Mouse (Mus musculus): ENCODE measurements around the gene Gstp1. TPM values are rescaled to one million over a fixed set of nuclear protein-coding genes. Genes with fewer than 3 reads are reported as not detected.
A peak's percentile ranks its signal among the peaks of the same experiment; 100 is the strongest.
"Not testable (repeated sequence)": the region's sequence is repeated elsewhere in the genome, so short reads cannot be mapped to it uniquely, and the experiment has no call there.

The Gstp1 gene
- polyA plus RNA-seq, 2 experiments, result 274 to 511 TPM

DNA sequence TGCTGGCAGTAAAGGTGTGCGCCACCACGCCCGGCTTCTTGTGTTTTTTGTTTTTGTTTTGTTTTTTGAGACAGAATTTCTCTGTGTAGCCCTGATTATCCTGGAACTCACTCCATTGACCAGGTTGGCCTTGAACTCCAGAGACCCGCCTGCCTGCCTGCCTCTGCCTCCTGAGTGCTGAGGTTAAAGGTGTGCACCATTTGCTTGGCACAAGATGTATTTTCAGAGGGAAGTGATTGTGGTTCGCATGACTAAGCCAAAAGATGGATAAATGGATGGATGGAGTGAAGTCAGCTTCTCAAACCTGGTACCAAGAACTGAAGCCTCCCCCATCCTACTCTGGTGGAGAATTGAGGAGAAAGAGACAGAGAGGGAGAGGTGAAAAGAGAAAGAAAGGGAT, 16.8 kb upstream of the Gstp1 start:
- TF ChIP-seq CTCF (IDR thresholded peaks at IDR 0.05; ENCODE audit: low read depth) (no peak), EP300 (IDR thresholded peaks at IDR 0.05; ENCODE audit: low read depth) (no peak)
- no peak for DNase-seq (ENCODE audit: low read depth in 3 of 3, low spot score in 3 of 3)
- Histone ChIP-seq H3K4me1 (replicated peaks; ENCODE audit: control insufficient read depth in 2 of 2, insufficient read depth in 2 of 2, low read length in 1 of 2) (peaks cover 15 to 32% of the 10 kb centered on the region in 2 experiments), H3K9ac (replicated peaks) (no peak overlapping the region), H3K27me3 (ENCODE audit: control insufficient read depth, insufficient read depth, low read length) (no peaks in the 10 kb centered on the region), H3K27ac (no peak overlapping the region), H3K36me3 (replicated peaks; ENCODE audit: control insufficient read depth, insufficient read depth, low read depth) (no peaks in the 10 kb centered on the region), H3K4me3 (ENCODE audit: insufficient read depth in 1 of 2, low read depth in 2 of 2, low read length in 2 of 2) (no peak overlapping the region), H3K4me2 (ENCODE audit: low read depth) (no peak overlapping the region), H3K9me3 (ENCODE audit: control insufficient read depth, low read length) (no peaks in the 10 kb centered on the region)
- 70% methylated on average over 5 of the region's 5 CpGs for WGBS (ENCODE audit: insufficient replicate concordance)
- no peak for ATAC-seq (ENCODE audit: insufficient read depth)

DNA sequence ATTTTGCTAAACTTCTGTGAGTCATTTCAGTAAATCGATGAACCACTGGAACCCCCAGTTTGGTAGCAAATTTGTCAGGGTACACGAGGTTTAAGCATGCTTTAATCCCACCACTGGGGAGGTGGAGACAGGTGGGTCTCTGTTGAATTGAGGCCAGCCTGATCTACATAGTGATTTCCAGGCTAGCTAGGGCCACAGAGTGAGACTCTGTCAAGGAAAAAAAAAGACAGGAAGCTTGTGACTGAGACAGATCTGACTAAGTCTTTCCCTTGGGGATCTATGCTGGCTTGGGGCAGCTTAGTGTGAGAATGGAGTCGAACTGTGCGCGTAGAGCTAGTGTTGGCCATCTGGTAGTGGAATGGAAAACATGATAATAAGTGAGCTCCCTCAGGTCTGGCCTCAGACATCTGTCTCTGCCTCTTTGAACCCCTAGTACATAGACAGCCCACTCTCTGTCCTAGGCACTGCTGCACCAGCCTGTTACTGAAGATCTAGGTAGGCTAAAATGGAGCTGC, 14.8 kb upstream of the Gstp1 start:
- Histone ChIP-seq H3K27ac (no peak overlapping the region), H3K9me3 (ENCODE audit: control insufficient read depth, low read length) (no peaks in the 10 kb centered on the region), H3K4me2 (ENCODE audit: low read depth) (no peak overlapping the region), H3K27me3 (ENCODE audit: control insufficient read depth, insufficient read depth, low read length) (no peaks in the 10 kb centered on the region), H3K9ac (replicated peaks) (no peak overlapping the region), H3K4me3 (ENCODE audit: insufficient read depth in 1 of 2, low read depth in 2 of 2, low read length in 2 of 2) (no peak overlapping the region), H3K4me1 (replicated peaks; ENCODE audit: control insufficient read depth in 2 of 2, insufficient read depth in 2 of 2, low read length in 1 of 2) (peaks cover 3 to 21% of the 10 kb centered on the region in 2 experiments), H3K36me3 (replicated peaks; ENCODE audit: control insufficient read depth, insufficient read depth, low read depth) (no peaks in the 10 kb centered on the region)
- ATAC-seq (ENCODE audit: insufficient read depth) (no peak), DNase-seq (ENCODE audit: low read depth in 3 of 3, low spot score in 3 of 3) (no peak)
- TF ChIP-seq EP300 (IDR thresholded peaks at IDR 0.05; ENCODE audit: low read depth) (no peak), CTCF (IDR thresholded peaks at IDR 0.05; ENCODE audit: low read depth) (no peak)
- WGBS (ENCODE audit: insufficient replicate concordance), result 61% methylated on average over 5 of the region's 5 CpGs

DNA sequence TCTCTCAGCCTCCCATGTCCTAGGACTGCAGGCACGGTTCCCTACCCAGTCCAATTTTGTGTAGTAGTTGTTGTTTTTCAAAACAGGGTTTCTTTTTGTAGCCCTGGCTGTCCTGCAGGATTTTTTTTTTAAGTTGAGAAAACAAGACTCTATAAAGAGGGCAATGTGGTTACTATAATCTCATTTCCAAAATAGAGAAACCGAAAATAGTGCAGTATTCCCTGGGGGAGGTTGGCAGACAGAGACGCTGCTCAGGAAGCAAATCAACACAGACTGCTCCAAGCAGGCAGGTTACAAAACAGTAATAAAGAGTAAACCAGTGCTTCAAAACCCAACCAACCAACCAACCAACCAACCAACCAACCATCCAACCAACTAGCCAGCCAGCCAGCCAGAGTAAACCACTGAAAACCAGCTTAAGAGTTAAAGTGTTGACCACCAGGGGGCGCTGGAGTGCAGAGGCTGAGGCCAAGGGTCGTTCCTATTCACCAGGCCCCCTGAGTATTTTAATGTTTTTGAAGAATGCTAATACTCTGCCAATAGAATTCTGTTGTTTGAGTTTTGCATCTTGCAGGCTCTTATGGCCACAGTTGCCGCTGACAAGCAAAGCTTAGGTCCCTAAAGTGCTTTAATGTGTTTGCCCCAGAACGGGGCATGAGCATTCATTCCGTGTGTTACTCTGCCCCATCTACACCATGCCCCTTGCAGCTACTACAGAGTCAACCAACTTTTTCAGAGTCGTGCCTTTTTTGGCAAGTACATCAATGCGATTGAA, 14.1 kb upstream of the Gstp1 start:
- H3K36me3 ChIP-seq (replicated peaks; ENCODE audit: control insufficient read depth, insufficient read depth, low read depth), result no peaks in the 10 kb centered on the region
- DNase-seq (ENCODE audit: low read depth in 3 of 3, low spot score in 3 of 3) (no peak), ATAC-seq (ENCODE audit: insufficient read depth) (no peak)
- H3K9me3 ChIP-seq (ENCODE audit: control insufficient read depth, low read length), result no peaks in the 10 kb centered on the region
- no peak overlapping the region for H3K27ac ChIP-seq
- TF ChIP-seq CTCF (IDR thresholded peaks at IDR 0.05; ENCODE audit: low read depth) (peak; percentile 94), EP300 (IDR thresholded peaks at IDR 0.05; ENCODE audit: low read depth) (no peak)
- WGBS (ENCODE audit: insufficient replicate concordance), result 51% methylated on average over 10 of the region's 10 CpGs
- H3K4me2 ChIP-seq (ENCODE audit: low read depth), result no peak overlapping the region
- H3K4me1 ChIP-seq (replicated peaks; ENCODE audit: control insufficient read depth in 2 of 2, insufficient read depth in 2 of 2, low read length in 1 of 2), result peaks cover 9 to 26% of the 10 kb centered on the region in 2 experiments
- H3K27me3 ChIP-seq (ENCODE audit: control insufficient read depth, insufficient read depth, low read length), result no peaks in the 10 kb centered on the region
- no peak overlapping the region for H3K9ac ChIP-seq (replicated peaks)
- H3K4me3 ChIP-seq (ENCODE audit: insufficient read depth in 1 of 2, low read depth in 2 of 2, low read length in 2 of 2), result no peak overlapping the region

DNA sequence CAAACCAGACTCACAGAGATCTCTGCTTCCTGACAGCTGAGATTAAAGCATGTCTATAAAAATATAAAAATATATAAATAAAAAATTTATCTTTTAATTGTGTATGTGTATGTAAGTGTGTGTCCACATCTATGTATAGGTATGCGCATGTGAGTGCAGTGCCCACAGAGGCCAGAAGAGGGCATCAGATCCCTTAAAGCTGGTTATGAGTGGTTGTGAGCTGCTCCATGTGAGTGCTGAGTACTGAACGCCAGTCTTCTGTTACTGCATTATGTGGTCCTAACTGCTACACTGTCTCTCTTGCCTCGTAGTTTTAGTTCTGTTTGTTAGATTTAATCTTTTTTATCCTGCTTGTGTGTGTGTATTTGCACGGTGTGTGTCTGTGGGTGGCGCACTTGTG, 13.2 kb upstream of the Gstp1 start:
- WGBS (ENCODE audit: insufficient replicate concordance), result 90% methylated on average over 5 of the region's 5 CpGs
- no peak overlapping the region for H3K4me3 ChIP-seq (ENCODE audit: insufficient read depth in 1 of 2, low read depth in 2 of 2, low read length in 2 of 2)
- no peak overlapping the region for H3K4me2 ChIP-seq (ENCODE audit: low read depth)
- H3K36me3 ChIP-seq (replicated peaks; ENCODE audit: control insufficient read depth, insufficient read depth, low read depth), result no peaks in the 10 kb centered on the region
- DNase-seq (ENCODE audit: low read depth in 3 of 3, low spot score in 3 of 3), result no peak
- no peak overlapping the region for H3K27ac ChIP-seq
- peaks cover 18 to 29% of the 10 kb centered on the region in 2 experiments for H3K4me1 ChIP-seq (replicated peaks; ENCODE audit: control insufficient read depth in 2 of 2, insufficient read depth in 2 of 2, low read length in 1 of 2)
- no peak for ATAC-seq (ENCODE audit: insufficient read depth)
- H3K9me3 ChIP-seq (ENCODE audit: control insufficient read depth, low read length), result no peaks in the 10 kb centered on the region
- no peak overlapping the region for H3K9ac ChIP-seq (replicated peaks)
- TF ChIP-seq CTCF (IDR thresholded peaks at IDR 0.05; ENCODE audit: low read depth), result peak; percentile 65
- TF ChIP-seq EP300 (IDR thresholded peaks at IDR 0.05; ENCODE audit: low read depth), result no peak
- no peaks in the 10 kb centered on the region for H3K27me3 ChIP-seq (ENCODE audit: control insufficient read depth, insufficient read depth, low read length)

DNA sequence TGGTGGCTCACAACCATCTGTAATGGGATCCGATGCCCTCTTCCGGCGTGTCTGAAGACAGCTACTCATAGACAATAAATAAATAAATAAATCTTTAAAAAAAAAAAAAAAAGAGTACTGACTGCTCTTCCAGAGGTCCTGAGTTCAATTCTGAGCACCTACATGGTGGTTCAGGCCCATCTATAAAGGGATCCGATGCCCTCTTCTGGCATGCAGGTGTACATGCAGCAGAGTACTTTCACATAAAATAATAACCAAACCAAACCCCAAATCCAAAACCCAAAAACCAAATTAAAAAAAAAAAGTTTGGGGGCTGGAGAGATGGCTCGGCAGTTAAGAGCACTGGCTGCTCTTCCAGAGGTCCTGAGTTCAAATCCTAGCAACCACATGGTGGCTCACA, 11.3 kb upstream of the Gstp1 start:
- H3K27ac ChIP-seq; DNase-seq (ENCODE audit: low read depth in 3 of 3, low spot score in 3 of 3); H3K9me3 ChIP-seq (ENCODE audit: control insufficient read depth, low read length); H3K4me2 ChIP-seq (ENCODE audit: low read depth); H3K4me3 ChIP-seq (ENCODE audit: insufficient read depth in 1 of 2, low read depth in 2 of 2, low read length in 2 of 2); ATAC-seq (ENCODE audit: insufficient read depth); H3K27me3 ChIP-seq (ENCODE audit: control insufficient read depth, insufficient read depth, low read length); H3K9ac ChIP-seq (replicated peaks); H3K36me3 ChIP-seq (replicated peaks; ENCODE audit: control insufficient read depth, insufficient read depth, low read depth): not testable (repeated sequence)
- 75% methylated on average over 5 of the region's 5 CpGs for WGBS (ENCODE audit: insufficient replicate concordance)
- peak; percentile 38; the same call in 1 of the 2 replicates for TF ChIP-seq CTCF (IDR thresholded peaks at IDR 0.05; ENCODE audit: low read depth)
- peaks cover 25 to 35% of the 10 kb centered on the region in 2 experiments for H3K4me1 ChIP-seq (replicated peaks; ENCODE audit: control insufficient read depth in 2 of 2, insufficient read depth in 2 of 2, low read length in 1 of 2)

All from liver, embryonic 14.5 days (tissue).